Mouse (Mus musculus) midbrain, embryonic 12.5 days (tissue): ENCODE results near the gene Pla1a. TPM values are rescaled to one million over a fixed set of nuclear protein-coding genes. Genes with fewer than 3 reads are reported as not detected.

Experiments
- ATAC-seq: fragments of 200-750 bp; cut with Nextera tagmentation; 2 replicates; pipeline ENCODE4 v1.8.0; 2017; ENCODE audit warnings: low read depth, moderate TSS enrichment, moderate library complexity; ENCODE audit not compliant: low FRiP score
- H3K27ac ChIP-seq: fragments of 300-500 bp; sonication (generic); replicated peaks from 2 replicates; pipeline ENCODE4 v1.5.1; 2016; ENCODE audit warnings: mild to moderate bottlenecking
- H3K27me3 ChIP-seq: fragments of 300-500 bp; sonication (generic); 2 replicates; pipeline ENCODE4 v1.6.1; 2016; ENCODE audit warnings: mild to moderate bottlenecking
- H3K36me3 ChIP-seq: fragments of 300-500 bp; sonication (generic); 2 replicates; pipeline ENCODE4 v1.6.1; 2016
- H3K4me1 ChIP-seq: fragments of 300-500 bp; sonication (generic); 2 replicates; pipeline ENCODE4 v1.6.1; 2016
- H3K4me2 ChIP-seq: fragments of 300-500 bp; sonication (generic); replicated peaks from 2 replicates; pipeline ENCODE4 v1.6.1; 2016; ENCODE audit warnings: mild to moderate bottlenecking, moderate library complexity
- H3K4me3 ChIP-seq: fragments of 300-500 bp; sonication (generic); 2 replicates; pipeline ENCODE4 v1.5.1; 2016; ENCODE audit warnings: mild to moderate bottlenecking
- H3K9ac ChIP-seq: fragments of 300-500 bp; sonication (generic); replicated peaks from 2 replicates; pipeline ENCODE4 v1.6.1; 2016; ENCODE audit warnings: mild to moderate bottlenecking, moderate library complexity
- H3K9me3 ChIP-seq: fragments of 300-500 bp; sonication (generic); 2 replicates; pipeline ENCODE4 v1.6.1; 2016; ENCODE audit warnings: mild to moderate bottlenecking
- WGBS: fragments of 180-500 bp; shearing (Covaris S2); methylation state at CpG from one replicate; pipeline ENCODE4 v1.1.7; 2016; 5-methylcytosine and 5-hydroxymethylcytosine counted together
- polyA plus RNA-seq: library from polyadenylated mRNA; unstranded; fragments of >200 nt; fragmentation: Nextera tagmentation; extraction: Ambion mirVana; gene quantifications from 2 replicates; pipeline ENCODE4 v1.2.1, GENCODE M21; 2016

Pla1a gene
- polyA plus RNA-seq, 1 experiment from 2014 or later: 0.18 TPM

DNA sequence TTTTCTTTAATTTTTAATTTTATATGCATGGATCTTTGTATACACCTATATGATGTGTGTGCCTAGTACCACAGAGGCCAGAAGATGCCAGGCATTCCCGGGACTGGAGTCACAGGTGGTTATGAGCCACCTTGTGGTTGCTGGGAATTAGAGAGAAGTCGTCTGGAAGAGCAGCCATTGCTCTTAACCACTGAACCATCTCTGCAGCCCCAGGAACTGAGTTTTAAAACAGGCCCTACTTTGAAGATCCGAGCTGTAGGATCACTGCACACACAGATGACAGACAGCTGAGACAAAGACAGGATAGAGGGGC lies 35.7 kb upstream of the Pla1a start:
- H3K36me3 ChIP-seq: no peaks in the 10 kb centered on the region
- 23% methylated on average over 3 of the region's 3 CpGs for WGBS
- no peak overlapping the region for H3K4me2 ChIP-seq
- no peak overlapping the region for H3K27ac ChIP-seq
- no peaks in the 10 kb centered on the region for H3K27me3 ChIP-seq
- no peaks in the 10 kb centered on the region for H3K9me3 ChIP-seq
- no peak overlapping the region for H3K4me3 ChIP-seq
- no peak for ATAC-seq
- H3K9ac ChIP-seq: no peak overlapping the region
- H3K4me1 ChIP-seq: no peaks in the 10 kb centered on the region

DNA sequence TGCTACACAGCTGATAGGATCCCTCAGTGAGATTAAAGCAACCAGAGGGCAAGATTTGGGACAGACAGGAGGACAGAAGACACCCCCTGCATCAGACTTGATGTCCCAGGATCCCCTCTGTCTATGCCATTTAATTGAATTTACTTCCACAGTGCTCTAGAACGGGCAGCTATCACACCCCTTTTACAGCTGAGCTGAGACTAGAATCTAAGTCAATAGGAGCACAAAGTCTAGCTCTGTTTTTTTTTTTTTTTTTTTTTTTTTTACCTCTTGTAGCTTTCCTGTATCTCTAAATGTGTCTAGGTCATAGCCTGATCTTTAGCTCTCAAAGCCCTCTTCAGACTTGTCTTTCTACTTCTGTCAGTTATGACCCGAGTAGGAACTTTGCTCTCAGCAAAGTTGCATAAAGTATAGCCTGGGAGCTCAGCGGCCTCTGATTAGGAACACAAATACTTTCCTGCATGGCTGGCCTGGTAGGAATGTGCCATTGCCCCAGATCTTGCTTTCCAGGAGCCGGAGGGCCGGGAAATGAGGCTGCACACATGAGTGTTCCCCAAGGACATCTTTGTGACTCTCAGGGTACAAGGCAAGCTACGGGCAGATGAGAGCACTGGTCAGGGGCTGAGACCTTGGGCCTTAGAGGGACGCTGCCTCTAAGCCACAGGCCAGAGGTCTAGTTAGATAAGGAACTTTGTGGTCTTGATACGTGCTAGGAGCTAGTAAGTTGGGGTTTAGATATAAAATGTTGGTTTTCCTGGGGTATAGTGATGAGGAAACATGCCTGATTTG lies 35.2 kb upstream of the Pla1a start:
- 80% methylated on average over 8 of the region's 8 CpGs for WGBS
- Histone ChIP-seq H3K9ac (no peak overlapping the region), H3K9me3 (no peaks in the 10 kb centered on the region), H3K4me2 (no peak overlapping the region), H3K4me1 (no peaks in the 10 kb centered on the region), H3K36me3 (no peaks in the 10 kb centered on the region), H3K4me3 (no peak overlapping the region), H3K27me3 (no peaks in the 10 kb centered on the region), H3K27ac (no peak overlapping the region)
- no peak for ATAC-seq

DNA sequence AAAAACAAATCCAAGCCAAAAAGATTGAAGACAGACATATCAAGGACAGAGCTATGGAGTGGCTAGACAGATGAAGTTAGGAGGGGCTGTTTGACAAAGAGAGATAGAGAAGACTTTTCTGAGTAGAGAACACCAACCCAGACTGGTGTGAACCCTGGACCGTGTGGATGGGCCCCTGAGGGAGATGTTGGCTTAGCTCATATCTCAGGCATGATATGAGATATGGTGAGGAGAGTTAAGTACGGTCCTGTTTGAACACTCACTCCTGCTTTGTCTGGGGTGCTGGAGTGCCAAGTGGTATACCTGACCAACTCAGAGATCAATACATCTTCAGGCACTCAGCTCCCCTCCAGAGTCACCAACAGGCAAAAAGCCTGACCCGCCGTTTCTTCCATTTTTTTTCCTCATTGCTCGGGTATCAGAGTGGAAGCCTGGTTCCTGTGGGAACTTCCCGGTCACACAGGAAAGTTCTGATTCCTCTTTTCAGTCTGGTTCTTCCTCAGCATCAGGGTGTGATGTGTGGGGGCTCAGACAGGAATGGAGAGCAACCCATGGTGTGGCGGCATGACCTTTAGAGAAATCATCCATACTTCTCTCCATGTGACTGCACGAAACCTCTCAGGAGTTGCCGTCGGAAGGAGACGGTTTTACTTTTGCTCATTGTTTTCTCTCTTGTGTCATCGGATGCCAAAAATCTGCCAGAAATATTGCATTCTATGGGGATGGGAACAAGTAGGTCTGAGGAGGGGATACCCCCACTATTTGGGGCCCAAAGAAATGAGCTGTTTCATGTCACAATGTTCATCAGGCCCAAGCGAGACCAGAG lies 34.4 kb upstream of the Pla1a start:
- ATAC-seq: no peak
- H3K27ac ChIP-seq: no peak overlapping the region
- no peak overlapping the region for H3K4me2 ChIP-seq
- H3K9me3 ChIP-seq: no peaks in the 10 kb centered on the region
- H3K27me3 ChIP-seq: no peaks in the 10 kb centered on the region
- 89% methylated on average over 13 of the region's 13 CpGs for WGBS
- no peaks in the 10 kb centered on the region for H3K36me3 ChIP-seq
- no peak overlapping the region for H3K4me3 ChIP-seq
- H3K9ac ChIP-seq: no peak overlapping the region
- H3K4me1 ChIP-seq: no peaks in the 10 kb centered on the region

DNA sequence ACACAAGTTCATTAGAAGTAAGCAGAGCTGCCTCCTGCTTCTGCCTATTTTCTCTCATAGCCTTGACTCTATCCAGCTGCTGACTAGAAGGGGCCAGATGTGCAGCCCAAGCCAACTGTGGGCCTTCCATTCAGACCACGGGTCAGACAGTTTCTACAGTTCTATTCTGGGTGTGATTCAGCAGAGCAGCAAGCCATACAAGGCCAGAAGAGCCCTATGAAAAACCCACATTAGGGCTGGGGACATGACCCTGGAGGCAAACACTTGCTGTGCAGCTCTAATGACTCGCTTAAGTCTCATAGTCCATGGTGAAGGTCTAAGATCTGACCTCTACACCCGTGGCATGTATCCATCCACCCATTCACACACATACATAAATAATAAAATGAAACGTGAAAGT lies 33.1 kb upstream of the Pla1a start:
- H3K36me3 ChIP-seq: no peaks in the 10 kb centered on the region
- no peaks in the 10 kb centered on the region for H3K9me3 ChIP-seq
- no peak overlapping the region for H3K27ac ChIP-seq
- H3K9ac ChIP-seq: no peak overlapping the region
- 76% methylated on average over 4 of the region's 4 CpGs for WGBS
- H3K4me1 ChIP-seq: no peaks in the 10 kb centered on the region
- no peaks in the 10 kb centered on the region for H3K27me3 ChIP-seq
- no peak for ATAC-seq
- H3K4me2 ChIP-seq: no peak overlapping the region
- no peak overlapping the region for H3K4me3 ChIP-seq

DNA sequence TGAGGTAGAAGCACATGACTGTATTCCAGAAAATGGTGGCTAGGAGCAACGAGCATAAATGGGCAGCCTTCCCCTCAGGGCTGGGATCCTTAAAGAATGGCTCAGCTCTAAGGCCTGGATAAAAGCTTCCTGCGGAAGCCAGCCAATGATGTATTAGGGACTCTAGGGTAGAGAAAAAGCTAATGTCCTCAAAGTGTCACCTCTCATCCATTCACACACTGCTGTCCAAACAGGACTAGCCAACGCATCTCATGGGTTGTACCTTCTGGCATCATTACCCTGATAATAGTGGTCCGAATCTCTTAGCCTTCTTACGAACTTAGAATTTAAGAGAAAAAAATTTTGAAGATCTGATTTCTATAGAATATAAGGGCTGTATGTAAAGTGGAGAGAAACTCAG lies 30.4 kb upstream of the Pla1a start:
- no peak overlapping the region for H3K27ac ChIP-seq
- no peaks in the 10 kb centered on the region for H3K27me3 ChIP-seq
- no peaks in the 10 kb centered on the region for H3K4me1 ChIP-seq
- no peaks in the 10 kb centered on the region for H3K9me3 ChIP-seq
- no peak overlapping the region for H3K9ac ChIP-seq
- ATAC-seq: no peak
- H3K36me3 ChIP-seq: no peaks in the 10 kb centered on the region
- 93% methylated on average over 5 of the region's 5 CpGs for WGBS
- H3K4me2 ChIP-seq: no peak overlapping the region
- H3K4me3 ChIP-seq: no peak overlapping the region

DNA sequence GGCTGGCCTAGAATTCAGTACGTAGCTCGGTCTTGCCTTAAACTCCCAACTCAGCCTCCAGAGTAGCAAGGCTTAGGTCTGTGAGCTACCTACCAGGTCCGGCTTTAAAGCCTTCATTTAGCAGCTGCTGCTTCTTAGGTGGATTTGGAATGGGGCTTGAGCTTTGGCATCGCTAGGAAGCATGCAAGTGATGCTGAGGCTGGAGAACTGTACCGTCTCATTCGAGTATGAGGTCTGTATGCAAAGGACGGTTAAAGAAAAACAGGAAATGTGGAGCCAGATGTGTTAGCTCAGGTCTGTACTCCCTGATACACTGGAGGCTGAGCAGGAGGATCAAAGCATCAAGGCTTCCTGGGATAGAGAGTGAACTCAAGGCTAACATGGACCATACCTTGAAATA lies 29.2 kb upstream of the Pla1a start:
- Histone ChIP-seq H3K4me2 (no peak overlapping the region), H3K36me3 (no peaks in the 10 kb centered on the region), H3K9ac (no peak overlapping the region), H3K4me3 (no peak overlapping the region), H3K4me1 (no peaks in the 10 kb centered on the region), H3K27me3 (no peaks in the 10 kb centered on the region), H3K9me3 (no peaks in the 10 kb centered on the region), H3K27ac (no peak overlapping the region)
- WGBS: 88% methylated on average over 7 of the region's 7 CpGs
- ATAC-seq: no peak

DNA sequence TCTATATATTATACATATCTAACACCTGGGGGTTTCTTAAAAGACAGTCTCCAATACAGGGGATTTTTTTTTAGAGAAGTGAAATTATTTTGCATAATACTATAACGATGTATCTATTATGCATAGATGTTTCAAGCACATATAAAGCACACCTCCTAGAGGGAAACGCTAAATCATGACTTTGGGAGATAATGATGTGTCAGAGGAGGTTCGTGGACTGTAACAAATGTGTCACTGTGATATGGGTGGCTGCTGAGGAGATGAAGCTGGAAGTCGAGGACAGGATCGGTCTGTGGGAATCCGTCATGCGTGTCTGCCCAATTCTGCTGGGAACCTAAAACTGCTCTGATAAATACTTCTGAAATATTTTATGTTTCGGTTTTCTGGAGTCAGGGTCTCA lies 28.8 kb upstream of the Pla1a start:
- 87% methylated on average over 8 of the region's 8 CpGs for WGBS
- H3K4me2 ChIP-seq: no peak overlapping the region
- no peaks in the 10 kb centered on the region for H3K27me3 ChIP-seq
- no peaks in the 10 kb centered on the region for H3K9me3 ChIP-seq
- H3K4me3 ChIP-seq: no peak overlapping the region
- no peaks in the 10 kb centered on the region for H3K36me3 ChIP-seq
- no peak overlapping the region for H3K27ac ChIP-seq
- H3K4me1 ChIP-seq: no peaks in the 10 kb centered on the region
- ATAC-seq: no peak
- no peak overlapping the region for H3K9ac ChIP-seq

DNA sequence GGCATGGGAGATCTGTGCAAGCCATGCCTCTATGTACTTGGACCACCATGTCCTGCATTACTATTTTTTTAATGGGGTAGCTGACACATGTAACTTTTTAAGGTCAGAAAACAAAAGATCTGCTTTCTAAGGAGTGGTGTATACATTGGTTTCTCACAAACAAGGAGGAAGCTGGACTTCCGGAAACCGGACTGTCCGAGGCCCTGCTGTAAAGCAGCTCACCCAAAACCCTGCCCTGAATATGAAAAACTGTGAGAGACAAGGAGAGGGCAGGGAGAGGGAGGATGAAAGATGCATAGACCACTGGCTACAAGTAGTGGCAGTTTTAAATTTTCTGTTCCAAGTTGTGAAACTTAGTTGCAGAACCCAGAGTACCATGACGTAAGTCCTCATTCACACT lies 27.0 kb upstream of the Pla1a start:
- H3K36me3 ChIP-seq: no peaks in the 10 kb centered on the region
- no peaks in the 10 kb centered on the region for H3K27me3 ChIP-seq
- H3K4me1 ChIP-seq: no peaks in the 10 kb centered on the region
- no peak overlapping the region for H3K27ac ChIP-seq
- no peaks in the 10 kb centered on the region for H3K9me3 ChIP-seq
- no peak overlapping the region for H3K4me2 ChIP-seq
- 88% methylated on average over 4 of the region's 4 CpGs for WGBS
- H3K4me3 ChIP-seq: no peak overlapping the region
- no peak overlapping the region for H3K9ac ChIP-seq
- no peak for ATAC-seq

DNA sequence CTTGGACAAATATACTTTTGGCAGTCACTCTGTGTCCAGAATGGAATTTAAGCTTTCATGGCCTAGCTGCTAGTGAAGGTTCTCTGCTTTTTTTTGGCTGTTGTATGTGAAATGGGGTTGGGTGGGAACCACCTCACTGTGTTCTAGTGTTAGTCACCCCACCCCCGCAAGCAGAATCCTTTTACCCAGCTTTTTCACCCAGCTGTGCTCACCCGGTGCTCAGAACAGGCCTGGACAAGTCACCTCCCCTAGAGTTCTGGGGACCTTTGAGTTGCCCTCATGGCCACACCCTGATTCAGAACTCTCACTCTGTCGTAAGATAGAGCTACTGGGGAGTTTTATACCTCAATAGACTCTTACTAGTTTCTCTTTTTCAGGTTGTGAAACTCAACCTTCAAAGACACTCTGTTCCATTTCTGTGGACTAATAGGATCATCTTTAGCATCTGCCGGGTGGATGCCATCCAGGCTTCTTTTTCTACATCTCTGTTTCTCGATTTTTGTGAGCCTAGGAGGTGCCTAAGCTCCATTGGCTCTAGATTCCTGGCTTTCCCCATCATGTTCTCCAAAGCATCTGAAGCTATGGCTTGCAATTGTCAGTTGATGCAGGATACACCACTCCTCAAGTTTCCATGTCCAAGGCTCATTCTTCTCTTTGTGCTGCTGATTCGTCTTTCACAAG lies 25.8 kb upstream of the Pla1a start:
- no peak overlapping the region for H3K27ac ChIP-seq
- no peaks in the 10 kb centered on the region for H3K36me3 ChIP-seq
- H3K4me3 ChIP-seq: no peak overlapping the region
- H3K4me1 ChIP-seq: no peaks in the 10 kb centered on the region
- H3K9me3 ChIP-seq: no peaks in the 10 kb centered on the region
- no peak overlapping the region for H3K9ac ChIP-seq
- H3K27me3 ChIP-seq: no peaks in the 10 kb centered on the region
- no peak for ATAC-seq
- H3K4me2 ChIP-seq: no peak overlapping the region
- WGBS: 78% methylated on average over 6 of the region's 6 CpGs

DNA sequence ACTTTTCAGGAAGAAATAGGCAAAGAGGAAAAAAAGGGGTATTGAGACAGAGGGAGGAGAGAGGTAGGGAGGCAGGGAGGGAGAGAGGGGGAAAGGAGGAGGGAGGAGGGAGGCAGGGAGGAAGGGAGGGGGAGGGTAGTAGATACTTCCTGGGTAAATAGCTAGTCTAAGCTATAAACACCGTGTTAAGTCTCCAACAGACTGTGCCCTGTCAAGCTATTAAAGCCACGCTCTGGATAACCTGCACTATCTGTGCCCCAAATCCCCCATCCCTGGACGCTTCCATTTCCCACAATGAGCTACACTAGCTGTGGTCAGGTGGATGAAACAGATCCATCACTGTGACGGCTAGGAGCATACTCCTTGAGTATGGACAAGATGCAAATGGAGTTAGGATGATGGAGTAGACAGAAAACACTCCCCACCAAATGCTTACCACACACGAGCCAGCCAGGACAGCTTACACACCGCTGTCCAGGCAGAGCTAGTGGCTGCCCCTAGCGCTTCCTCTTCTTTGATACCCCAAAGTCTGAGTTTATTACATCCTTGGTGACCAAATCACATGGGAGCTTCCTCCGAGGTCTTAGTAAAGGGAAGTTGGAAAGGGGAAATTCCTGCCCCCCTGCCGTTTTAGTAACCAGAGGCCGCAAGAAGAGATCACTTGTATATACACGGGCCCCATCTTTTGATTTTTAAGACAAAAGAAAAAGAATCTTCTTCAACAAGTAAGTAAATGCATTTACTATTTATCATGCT lies 24.0 kb upstream of the Pla1a start:
- no peaks in the 10 kb centered on the region for H3K9me3 ChIP-seq
- no peak overlapping the region for H3K4me2 ChIP-seq
- H3K27me3 ChIP-seq: no peaks in the 10 kb centered on the region
- no peaks in the 10 kb centered on the region for H3K36me3 ChIP-seq
- WGBS: 65% methylated on average over 11 of the region's 11 CpGs
- H3K9ac ChIP-seq: no peak overlapping the region
- H3K4me1 ChIP-seq: peaks cover 3% of the 10 kb centered on the region; the same call in 1 of the 2 replicates
- ATAC-seq: no peak
- no peak overlapping the region for H3K4me3 ChIP-seq
- no peak overlapping the region for H3K27ac ChIP-seq

DNA sequence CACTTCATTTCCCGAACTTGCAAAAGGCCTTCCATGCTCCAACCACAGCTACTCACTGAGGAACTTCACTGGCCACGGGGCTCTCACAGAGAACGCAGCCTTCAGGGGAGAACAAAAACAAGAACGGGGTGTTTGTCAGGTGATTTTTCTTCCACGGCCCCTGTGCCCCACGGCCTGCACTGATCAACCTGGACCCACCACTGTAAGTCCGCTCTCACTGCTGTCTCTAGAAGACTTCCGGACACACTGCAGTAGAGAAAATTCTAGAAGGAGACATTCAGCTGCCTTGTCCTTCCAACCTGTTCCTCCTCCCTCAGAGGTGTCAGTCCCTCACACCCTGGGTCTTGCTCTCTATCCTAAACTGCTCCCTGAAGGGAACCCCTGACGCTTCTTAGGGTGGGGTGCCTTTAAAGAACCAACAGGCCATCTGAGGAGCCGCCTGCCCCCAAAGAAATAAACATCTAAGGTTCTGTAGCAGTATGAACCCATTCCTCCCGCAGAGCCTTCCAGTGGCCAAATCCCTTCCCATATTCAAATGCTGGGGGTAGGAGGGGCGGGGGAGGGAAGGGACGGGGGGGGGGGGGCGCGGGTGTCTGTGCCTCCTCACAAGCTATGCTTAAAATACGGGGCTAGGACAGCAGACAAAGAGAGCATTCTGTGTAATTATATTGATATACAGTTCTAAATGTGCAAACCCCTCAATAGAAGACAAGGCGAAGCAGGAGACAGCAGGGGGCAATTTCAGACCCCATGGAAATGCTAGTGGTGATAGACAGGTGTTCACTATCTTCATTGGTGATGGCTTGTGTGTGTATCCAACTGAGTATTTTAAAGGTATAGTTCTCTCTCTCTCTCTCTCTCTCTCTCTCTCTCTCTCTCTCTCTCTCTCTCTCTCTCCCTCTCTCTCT lies 22.8 kb upstream of the Pla1a start, which contains the start of gene Cd80:
Gene Cd80, plus strand, starts transcription at position 51 of the 908 bp plus-strand sequence.
- Histone ChIP-seq H3K4me2 (no peak within 1 kb of the TSS), H3K4me3 (no peak within 1 kb of the TSS), H3K9ac (no peak within 1 kb of the TSS), H3K27ac (no peak within 1 kb of the TSS), H3K27me3 (no peaks in the 10 kb centered on the region), H3K4me1 (peaks cover 12% of the 10 kb centered on the region), H3K9me3 (no peaks in the 10 kb centered on the region), H3K36me3 (no peaks in the 10 kb centered on the region)
- ATAC-seq: no peak
- 75% methylated on average over 17 of the region's 17 CpGs for WGBS
